Mouse (Mus musculus) G1E (cell line): ENCODE data around the gene Clmn. TPM values are rescaled to one million over a fixed set of nuclear protein-coding genes. Genes with fewer than 3 reads are reported as not detected.

ENCODE experiments used
- ATAC-seq: 2 replicates; pipeline ENCODE4 v1.8.0; 2016; ENCODE audit warnings: mild to moderate bottlenecking; ENCODE audit not compliant: insufficient number of reproducible peaks, poor library complexity, low FRiP score, severe bottlenecking; ENCODE audit errors: extremely low read depth
- DNase-seq: peaks from one replicate; pipeline ENCODE4 v3.0.0; 2012; ENCODE audit warnings: low spot score
- H3K27me3 ChIP-seq: 2 replicates; pipeline ENCODE4 v1.6.1; 2012; ENCODE audit warnings: mild to moderate bottlenecking, low read length, inconsistent platforms; ENCODE audit not compliant: insufficient read depth
- H3K36me3 ChIP-seq: replicated peaks from 2 replicates; pipeline ENCODE3; 2012; ENCODE audit warnings: mild to moderate bottlenecking, inconsistent platforms
- H3K4me1 ChIP-seq: 2 replicates; pipeline ENCODE4 v1.6.1; 2012; ENCODE audit warnings: low read depth, low read length, inconsistent platforms, mixed read lengths; ENCODE audit not compliant: insufficient read depth
- H3K4me3 ChIP-seq: 2 replicates; pipeline ENCODE4 v1.5.1; 2012; ENCODE audit warnings: low read depth, mild to moderate bottlenecking, inconsistent platforms, low read length, moderate library complexity, mixed read lengths
- H3K9me3 ChIP-seq: replicated peaks from 2 replicates; pipeline ENCODE4 v1.6.1; 2012; ENCODE audit warnings: inconsistent platforms
- CTCF ChIP-seq: IDR thresholded peaks from 2 replicates; pipeline ENCODE4 v1.5.1; 2012; ENCODE audit warnings: low read depth, low read length, inconsistent platforms, mixed read lengths
- GATA1 ChIP-seq: IDR thresholded peaks from 2 replicates; pipeline ENCODE4 v1.6.1; 2012; ENCODE audit warnings: borderline replicate concordance, low read length, inconsistent platforms, mixed read lengths
- GATA2 ChIP-seq: IDR thresholded peaks from 2 replicates; pipeline ENCODE4 v1.6.1; 2012; ENCODE audit warnings: low read depth, low read length, inconsistent platforms, borderline replicate concordance
- POLR2AphosphoS5 ChIP-seq: IDR thresholded peaks from 2 replicates; pipeline ENCODE4 v1.6.1; 2012; ENCODE audit warnings: low read depth, low read length, inconsistent platforms; ENCODE audit not compliant: insufficient replicate concordance
- TAL1 ChIP-seq: conservative IDR thresholded peaks from 2 replicates; pipeline ENCODE4 v1.6.1; 2012; ENCODE audit warnings: low read depth, low read length, inconsistent platforms, mixed read lengths
- polyA plus RNA-seq: library from polyadenylated mRNA; stranded (reverse); fragments of >175 nt; gene quantifications from 2 replicates; pipeline ENCODE4 v1.2.3, GENCODE M21; 2012
- total RNA-seq, 2 experiments: library from RNA; stranded (forward) in 1 of 2; stranded (reverse) in 1 of 2; fragments of 200-1000 nt in 1 of 2; fragments of >200 nt in 1 of 2; fragmentation: Nextera tagmentation in 1 of 2; gene quantifications; 2 replicates each; pipeline ENCODE4 v1.2.3; 2014 to 2017

Clmn gene
- total and polyA plus RNA-seq, 3 experiments: 0.27 TPM; not detected in 2

- H3K4me3 ChIP-seq: no peak overlapping the region
- DNase-seq (no peak), ATAC-seq (no peak)
- H3K36me3 ChIP-seq: no peaks in the 10 kb centered on the region
- H3K9me3 ChIP-seq: peaks cover 73% of the 10 kb centered on the region
- TF ChIP-seq TAL1: no peak
- TF ChIP-seq GATA2: no peak
- no peak for TF ChIP-seq POLR2AphosphoS5
- TF ChIP-seq CTCF: no peak
- no peak for TF ChIP-seq GATA1
- H3K4me1 ChIP-seq: no peaks in the 10 kb centered on the region
- no peaks in the 10 kb centered on the region; the same call in 1 of the 2 replicates for H3K27me3 ChIP-seq
These were observed 3.6 kb upstream of the Clmn start for GRCm38 (mm10) chr12:104868430-104868829.

GRCm38 (mm10) chr12:104867851-104868250 is 3.0 kb upstream of the Clmn start:
- peaks cover 71% of the 10 kb centered on the region for H3K9me3 ChIP-seq
- TF ChIP-seq CTCF: no peak
- TF ChIP-seq GATA1: no peak
- no peak for TF ChIP-seq POLR2AphosphoS5
- no peak for TF ChIP-seq TAL1
- TF ChIP-seq GATA2: no peak
- ATAC-seq: no peak
- DNase-seq: no peak
- no peak overlapping the region for H3K4me3 ChIP-seq
- no peaks in the 10 kb centered on the region; the same call in 1 of the 2 replicates for H3K27me3 ChIP-seq
- H3K36me3 ChIP-seq: no peaks in the 10 kb centered on the region
- H3K4me1 ChIP-seq: no peaks in the 10 kb centered on the region

GRCm38 (mm10) chr12:104865166-104865535 is 275 bp upstream of the Clmn start:
- DNase-seq: no peak
- Histone ChIP-seq H3K9me3 (peaks cover 77% of the 10 kb centered on the region), H3K27me3 (no peaks in the 10 kb centered on the region; the same call in 1 of the 2 replicates), H3K4me1 (no peaks in the 10 kb centered on the region), H3K4me3 (no peak overlapping the region), H3K36me3 (no peaks in the 10 kb centered on the region)
- TF ChIP-seq TAL1 (no peak), GATA1 (no peak), GATA2 (no peak), CTCF (no peak), POLR2AphosphoS5 (no peak)
- no peak for ATAC-seq

GRCm38 (mm10) chr12:104863653-104864052 is 1.2 kb downstream of the Clmn start:
- H3K9me3 ChIP-seq: peaks cover 84% of the 10 kb centered on the region
- H3K4me1 ChIP-seq: no peaks in the 10 kb centered on the region
- no peak overlapping the region for H3K4me3 ChIP-seq
- no peaks in the 10 kb centered on the region; the same call in 1 of the 2 replicates for H3K27me3 ChIP-seq
- no peaks in the 10 kb centered on the region for H3K36me3 ChIP-seq
- TF ChIP-seq GATA2 (no peak), GATA1 (no peak), POLR2AphosphoS5 (no peak), TAL1 (no peak), CTCF (no peak)
- no peak for ATAC-seq
- DNase-seq: no peak

- DNase-seq (no peak), ATAC-seq (no peak)
- Histone ChIP-seq H3K27me3 (no peaks in the 10 kb centered on the region), H3K36me3 (no peaks in the 10 kb centered on the region), H3K4me3 (no peak overlapping the region), H3K4me1 (no peaks in the 10 kb centered on the region), H3K9me3 (peaks cover 78% of the 10 kb centered on the region)
- no peak for TF ChIP-seq TAL1
- no peak for TF ChIP-seq POLR2AphosphoS5
- no peak for TF ChIP-seq GATA2
- TF ChIP-seq CTCF: no peak
- TF ChIP-seq GATA1: no peak
These were observed 5.7 kb downstream of the Clmn start for GRCm38 (mm10) chr12:104859140-104859539.

GRCm38 (mm10) chr12:104858732-104859131 is 6.1 kb downstream of the Clmn start:
- Histone ChIP-seq H3K9me3 (peaks cover 80% of the 10 kb centered on the region), H3K27me3 (no peaks in the 10 kb centered on the region), H3K36me3 (no peaks in the 10 kb centered on the region), H3K4me1 (no peaks in the 10 kb centered on the region), H3K4me3 (no peak overlapping the region)
- DNase-seq (no peak), ATAC-seq (no peak)
- TF ChIP-seq CTCF (no peak), GATA1 (no peak), GATA2 (no peak), TAL1 (no peak), POLR2AphosphoS5 (no peak)

GRCm38 (mm10) chr12:104857614-104858013 is 7.3 kb downstream of the Clmn start:
- no peak for ATAC-seq
- Histone ChIP-seq H3K9me3 (peaks cover 82% of the 10 kb centered on the region), H3K4me3 (no peak overlapping the region), H3K27me3 (no peaks in the 10 kb centered on the region), H3K36me3 (no peaks in the 10 kb centered on the region), H3K4me1 (no peaks in the 10 kb centered on the region)
- no peak for DNase-seq
- TF ChIP-seq GATA2 (no peak), CTCF (no peak), TAL1 (no peak)
